Mouse (Mus musculus) c-Kit-positive CD71-negative TER-119-negative erythroid progenitor cells, embryonic 14.5 days (primary cell): ENCODE measurements around the gene Adad2.

Source experiments
- DNase-seq: peaks from one replicate; pipeline ENCODE4 v3.0.0-alpha.2; 2013; ENCODE audit warnings: low read depth

The Adad2 gene

GRCm38 (mm10) chr8:119642960-119643359 lies 30.4 kb downstream of the Adad2 start:
- DNase-seq: no peak

- no peak for DNase-seq
These were observed 31.9 kb downstream of the Adad2 start for GRCm38 (mm10) chr8:119644429-119644960.

GRCm38 (mm10) chr8:119644981-119645597 lies 32.5 kb downstream of the Adad2 start:
- no peak for DNase-seq

- DNase-seq: no peak
These were observed 33.6 kb downstream of the Adad2 start for GRCm38 (mm10) chr8:119646197-119646596.

GRCm38 (mm10) chr8:119646846-119647245 lies 34.3 kb downstream of the Adad2 start:
- DNase-seq: no peak

- no peak for DNase-seq
These were observed 38.8 kb downstream of the Adad2 start for GRCm38 (mm10) chr8:119651324-119651723.

- no peak for DNase-seq
These were observed 44.3 kb downstream of the Adad2 start for GRCm38 (mm10) chr8:119656709-119657464.

GRCm38 (mm10) chr8:119661081-119661480 lies 48.5 kb downstream of the Adad2 start:
- no peak for DNase-seq

GRCm38 (mm10) chr8:119661892-119662291 lies 49.3 kb downstream of the Adad2 start:
- DNase-seq: no peak

GRCm38 (mm10) chr8:119663440-119663839 lies 50.9 kb downstream of the Adad2 start:
- no peak for DNase-seq

GRCm38 (mm10) chr8:119665270-119665669 lies 52.7 kb downstream of the Adad2 start:
- no peak for DNase-seq
